Comparison of ENCODE assay signal across 11 mouse cellular contexts in the genomic region with DNA sequence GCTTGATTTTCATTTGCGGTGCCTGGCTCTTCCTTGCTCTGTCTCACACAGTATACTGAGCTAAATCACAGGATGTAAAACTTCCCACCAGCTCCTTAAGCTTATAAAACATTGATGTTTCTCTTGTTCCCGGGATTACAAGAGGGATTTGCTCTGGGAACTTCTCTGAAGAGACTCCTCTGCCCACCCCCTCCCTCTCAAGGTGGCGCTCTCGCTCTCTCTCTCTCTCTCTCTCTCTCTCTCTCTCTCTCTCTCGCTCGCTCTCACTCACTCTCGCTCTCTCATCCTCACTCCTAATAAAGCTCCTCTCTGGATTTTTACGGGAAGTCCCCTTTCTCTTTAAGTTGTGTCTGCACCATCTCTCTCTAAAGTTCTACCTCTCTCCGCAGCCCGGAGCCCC. TPM values are rescaled to one million over a fixed set of nuclear protein-coding genes. Genes with fewer than 3 reads are reported as not detected.
DNase-seq lines count a peak whose midpoint lies in the region; ATAC-seq and TF ChIP-seq lines count a peak whose summit lies in the region.
"Had no signal": no experiment of that assay in that cellular context is flagged by ENCODE, and none has a peak within 500 bp of the region (broad histone marks: within the 10 kb centered on the region; RNA-seq: fewer than 3 reads in every experiment).

No protein-coding gene starts in this region.

- H3K9me3 ChIP-seq in heart, embryonic 15.5 days (replicated peaks) = no peaks in the 10 kb centered on the region
- no peaks in the 10 kb centered on the region for H3K9me3 ChIP-seq in lung, postnatal 0 days (ENCODE audit: low read length)
- no peaks in the 10 kb centered on the region for H3K9me3 ChIP-seq in forebrain, embryonic 14.5 days (replicated peaks; ENCODE audit: control insufficient read depth, low read length)
- no peaks in the 10 kb centered on the region for H3K9me3 ChIP-seq in stomach, embryonic 15.5 days

- DNase-seq in heart, adult 18-20 months = no peak
- DNase-seq in lung, postnatal 0 days (ENCODE audit: low spot score) = no peak
- no peak for DNase-seq in lung, postnatal 4 days
- peak; percentile 34 for DNase-seq in forebrain, embryonic 14.5 days (ENCODE audit: low spot score)
- DNase-seq in cerebellum, postnatal 4 days (ENCODE audit: low spot score in 2 of 2) = no peak
- DNase-seq in left cerebral cortex, adult 9 months (ENCODE audit: low spot score in 2 of 2) = no peak

- no peak overlapping the region for H3K9ac ChIP-seq in heart, embryonic 15.5 days
- no peak overlapping the region for H3K9ac ChIP-seq in lung, postnatal 0 days (replicated peaks; ENCODE audit: low read depth)
- no peak overlapping the region for H3K9ac ChIP-seq in forebrain, embryonic 14.5 days (ENCODE audit: low read length)
- H3K9ac ChIP-seq in stomach, embryonic 15.5 days = no peak overlapping the region

- no peak overlapping the region for H3K27ac ChIP-seq in heart, embryonic 15.5 days
- no peak overlapping the region for H3K27ac ChIP-seq in lung, postnatal 0 days (ENCODE audit: low read length)
- H3K27ac ChIP-seq in forebrain, embryonic 14.5 days (ENCODE audit: low read depth, low read length) = no peak overlapping the region
- no peak overlapping the region for H3K27ac ChIP-seq in stomach, embryonic 15.5 days
- H3K27ac ChIP-seq: layer of hippocampus, adult 2 months had no signal

- 27% methylated on average over 10 of the region's 10 CpGs for WGBS in heart, embryonic 15.5 days
- 24% methylated on average over 10 of the region's 10 CpGs for WGBS in lung, postnatal 0 days
- WGBS in forebrain, embryonic 14.5 days = 24% methylated on average over 10 of the region's 10 CpGs
- WGBS in stomach, embryonic 15.5 days = 38% methylated on average over 10 of the region's 10 CpGs

- no peak for TF ChIP-seq EP300 in lung, postnatal 0 days (IDR thresholded peaks at IDR 0.05)

- no peak overlapping the region for H3K4me3 ChIP-seq in heart, embryonic 15.5 days
- H3K4me3 ChIP-seq in lung, postnatal 0 days (ENCODE audit: low read depth, low read length) = no peak overlapping the region
- no peak overlapping the region for H3K4me3 ChIP-seq in forebrain, embryonic 14.5 days (ENCODE audit: low read depth, low read length)
- H3K4me3 ChIP-seq in stomach, embryonic 15.5 days (replicated peaks) = no peak overlapping the region
- H3K4me3 ChIP-seq: layer of hippocampus, adult 2 months had no signal

- no peaks in the 10 kb centered on the region for H3K36me3 ChIP-seq in heart, embryonic 15.5 days
- no peaks in the 10 kb centered on the region for H3K36me3 ChIP-seq in lung, postnatal 0 days (ENCODE audit: insufficient read depth, low read length)
- no peaks in the 10 kb centered on the region for H3K36me3 ChIP-seq in forebrain, embryonic 14.5 days (ENCODE audit: control insufficient read depth, insufficient read depth, low read length)
- no peaks in the 10 kb centered on the region for H3K36me3 ChIP-seq in stomach, embryonic 15.5 days

- H3K4me2 ChIP-seq in heart, embryonic 15.5 days = peak overlapping the region; percentile 22
- no peak overlapping the region for H3K4me2 ChIP-seq in lung, postnatal 0 days (replicated peaks; ENCODE audit: low read depth, low read length)
- H3K4me2 ChIP-seq in forebrain, embryonic 14.5 days (ENCODE audit: low read length) = no peak overlapping the region
- 0 out of 2 replicates have a peak overlapping the region, but pooled peaks have one; percentile 12 for H3K4me2 ChIP-seq in stomach, embryonic 15.5 days

- peak; percentile 3; the same call in 1 of the 2 replicates for TF ChIP-seq CTCF in lung, postnatal 0 days (IDR thresholded peaks at IDR 0.05)

- no peak for ATAC-seq in heart, embryonic 15.5 days (replicated peaks; ENCODE audit: insufficient number of reproducible peaks, insufficient read depth, low FRiP score, low read depth)
- no peak for ATAC-seq in lung, postnatal 0 days
- ATAC-seq in forebrain, embryonic 14.5 days = no peak
- no peak for ATAC-seq in stomach, embryonic 15.5 days (ENCODE audit: insufficient read depth, low FRiP score, low read depth)

- peaks cover 16% of the 10 kb centered on the region for H3K4me1 ChIP-seq in heart, embryonic 15.5 days (replicated peaks)
- no peaks in the 10 kb centered on the region for H3K4me1 ChIP-seq in lung, postnatal 0 days (ENCODE audit: insufficient read depth, low read depth, low read length)
- no peaks in the 10 kb centered on the region for H3K4me1 ChIP-seq in forebrain, embryonic 14.5 days (ENCODE audit: control insufficient read depth, insufficient read depth, low read length)
- H3K4me1 ChIP-seq in stomach, embryonic 15.5 days = peaks cover 13% of the 10 kb centered on the region

- peaks cover 3% of the 10 kb centered on the region; the same call in 1 of the 2 replicates for H3K27me3 ChIP-seq in heart, embryonic 15.5 days
- no peaks in the 10 kb centered on the region for H3K27me3 ChIP-seq in lung, postnatal 0 days (replicated peaks; ENCODE audit: insufficient read depth, low read length)
- H3K27me3 ChIP-seq in forebrain, embryonic 14.5 days (replicated peaks; ENCODE audit: control insufficient read depth, insufficient read depth, low read length) = no peaks in the 10 kb centered on the region
- H3K27me3 ChIP-seq in stomach, embryonic 15.5 days (replicated peaks) = no peaks in the 10 kb centered on the region

RNA-seq across cellular contexts. Expression of a gene that starts 18.1 kb away (rescaled TPM):
- polyA plus RNA-seq in heart, embryonic 15.5 days (2015; fragmentation: Nextera tagmentation; extraction: Ambion mirVana) = 2.1 and 2.4 TPM in 2 replicates
- total RNA-seq in heart, adult 18-20 months (2021) = 1 to 10 TPM; 5.1 to 5.4 TPM
- polyA plus RNA-seq in lung, postnatal 0 days (2015; fragmentation: Nextera tagmentation; extraction: Ambion mirVana) = 0.85 and 0.87 TPM in 2 replicates
- 1.5 and 2.2 TPM in 2 replicates for polyA plus RNA-seq in forebrain, embryonic 14.5 days (2014; fragmentation: Nextera tagmentation; extraction: Ambion mirVana)
- 3.8 TPM in 2 replicates for polyA plus RNA-seq in stomach, embryonic 15.5 days (2015; fragmentation: Nextera tagmentation; extraction: Ambion mirVana)

RNA-seq across cellular contexts. Expression of a gene that starts 46.9 kb away (rescaled TPM):
- not detected in 2 replicates for polyA plus RNA-seq in heart, embryonic 15.5 days (2015; fragmentation: Nextera tagmentation; extraction: Ambion mirVana)
- not detected for total RNA-seq in heart, adult 18-20 months (2021)
- not detected in 2 replicates for polyA plus RNA-seq in lung, postnatal 0 days (2015; fragmentation: Nextera tagmentation; extraction: Ambion mirVana)
- polyA plus RNA-seq in forebrain, embryonic 14.5 days (2014; fragmentation: Nextera tagmentation; extraction: Ambion mirVana) = not detected in 2 replicates
- not detected in 2 replicates for polyA plus RNA-seq in stomach, embryonic 15.5 days (2015; fragmentation: Nextera tagmentation; extraction: Ambion mirVana)
- total RNA-seq: heart, adult 8-10 months; layer of hippocampus, adult 2 months had no signal
- polyA plus RNA-seq: liver, embryonic 16.5 days had no signal

Comparison
In these comparisons a context has a peak if more than half of its experiments do, and no peak if none do; other contexts are left out.
1. H3K4me2 ChIP-seq: peak in heart, embryonic 15.5 days (single experiment) and stomach, embryonic 15.5 days (single experiment); none in lung, postnatal 0 days (single experiment) and forebrain, embryonic 14.5 days (single experiment).